Mouse (Mus musculus) v-Abl transformed pro-B cells (cell line): Measurements from ENCODE around the gene Vmn2r3.
"Not testable (repeated sequence)": the region's sequence is repeated elsewhere in the genome, so short reads cannot be mapped to it uniquely, and the experiment has no call there.

ENCODE experiments used
- in situ Hi-C, 2 experiments: fragments of 400-800 bp; cut with MboI; formaldehyde crosslinking; loops; one replicate each; pipeline ENCODE4 v1.15.1; 2025; ENCODE audit not compliant: unreplicated experiment in 2 of 2

Vmn2r3 gene

DNA sequence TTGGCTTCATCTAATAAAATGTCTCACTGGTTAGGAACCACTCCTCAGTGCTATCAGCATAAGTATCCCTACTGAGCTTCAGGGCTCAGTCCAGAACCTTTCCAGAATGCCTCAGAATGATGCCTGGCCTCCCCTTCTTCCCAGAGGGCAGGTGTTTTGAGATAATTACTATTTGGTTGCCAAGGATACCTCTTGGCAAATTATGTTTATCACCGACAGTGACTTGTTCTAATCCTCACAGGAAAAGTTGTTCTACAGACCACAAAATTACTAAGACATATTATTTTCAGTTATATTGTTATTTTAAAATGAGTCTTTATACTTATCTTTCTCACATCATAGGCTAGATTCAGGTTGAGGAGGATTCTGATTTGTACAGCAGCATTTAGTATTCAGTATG lies at the start of gene Vmn2r3:
Gene Vmn2r3, minus strand, starts transcription at position 101 of the 400 bp plus-strand sequence.
- in situ Hi-C loops: no loop called here

DNA sequence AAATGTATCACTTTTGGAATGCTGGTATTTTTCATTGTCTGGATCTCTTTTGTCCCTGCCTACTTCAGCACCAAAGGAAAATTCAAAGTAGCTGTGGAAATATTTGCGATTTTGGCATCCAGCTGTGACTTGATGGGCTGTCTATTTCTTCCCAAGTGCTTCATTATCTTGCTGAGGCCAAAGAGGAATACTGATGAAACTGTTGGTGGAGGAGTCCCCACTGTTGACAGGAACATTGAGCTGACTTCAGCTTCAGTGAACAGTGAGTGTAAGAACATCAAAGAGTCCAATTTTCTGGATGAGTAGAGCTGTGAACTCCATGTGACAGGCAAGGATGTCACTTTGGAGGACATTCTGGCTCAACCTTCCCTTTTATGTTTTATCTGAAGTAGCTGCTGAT lies 43.0 kb upstream of the Vmn2r3 start:
- in situ Hi-C loops: no loop called here

DNA sequence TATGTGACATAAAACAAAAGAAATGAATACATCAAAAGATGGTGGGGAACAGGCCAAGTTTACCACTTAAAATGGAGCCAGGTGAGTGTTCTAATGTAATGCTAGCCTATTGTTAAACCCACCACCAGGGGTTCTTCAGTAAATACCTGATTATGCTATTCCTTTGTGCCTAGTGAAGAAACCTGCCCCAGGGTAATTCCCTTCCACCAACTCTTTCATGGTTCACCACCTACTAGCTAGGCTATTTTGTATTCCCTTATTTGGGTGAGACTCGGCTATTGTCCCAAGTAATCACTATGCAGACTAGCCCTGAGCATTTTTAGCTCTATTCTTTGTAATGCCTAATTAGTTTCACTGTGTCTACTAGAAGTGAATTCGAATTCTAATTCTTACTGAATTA lies 32.3 kb upstream of the Vmn2r3 start:
- in situ Hi-C loops: no loop called here

DNA sequence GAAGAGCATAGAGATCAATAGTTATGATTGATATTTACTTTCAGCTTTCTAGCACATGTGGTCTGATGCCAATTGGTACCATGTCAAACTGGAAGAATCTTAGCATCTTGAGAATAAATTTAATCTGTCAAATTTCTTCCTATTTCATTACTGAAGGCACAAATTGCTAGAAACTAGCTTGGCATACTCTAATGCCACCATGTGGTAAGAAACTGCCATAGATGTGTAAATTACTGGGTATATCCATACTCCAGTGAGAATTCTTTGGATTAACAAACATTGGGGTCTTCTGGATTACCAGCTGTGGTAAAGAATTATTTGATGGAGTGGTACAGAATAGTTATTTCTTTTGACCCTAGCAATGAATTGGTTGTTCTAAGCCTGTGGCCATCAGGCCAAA lies 17.3 kb upstream of the Vmn2r3 start:
- in situ Hi-C loops: no loop called here

DNA sequence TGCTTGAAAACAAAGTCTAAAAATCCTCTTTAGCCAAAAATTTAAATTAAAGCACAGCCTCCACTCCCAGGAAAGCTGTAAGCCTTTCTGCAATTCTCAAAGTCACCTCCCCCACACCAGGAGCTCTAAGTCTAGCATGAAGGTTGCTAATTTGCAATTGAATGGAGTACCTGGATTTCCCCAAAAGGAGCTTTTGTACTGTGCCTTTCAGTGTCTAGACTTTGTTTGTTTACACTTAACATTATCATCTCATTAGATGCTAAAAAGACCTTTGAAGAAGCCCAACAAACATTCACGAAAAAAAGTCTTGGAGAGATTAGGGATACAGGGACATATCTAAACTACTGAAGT lies 23.8 kb downstream of the Vmn2r3 start:
- in situ Hi-C loops: no loop called here

DNA sequence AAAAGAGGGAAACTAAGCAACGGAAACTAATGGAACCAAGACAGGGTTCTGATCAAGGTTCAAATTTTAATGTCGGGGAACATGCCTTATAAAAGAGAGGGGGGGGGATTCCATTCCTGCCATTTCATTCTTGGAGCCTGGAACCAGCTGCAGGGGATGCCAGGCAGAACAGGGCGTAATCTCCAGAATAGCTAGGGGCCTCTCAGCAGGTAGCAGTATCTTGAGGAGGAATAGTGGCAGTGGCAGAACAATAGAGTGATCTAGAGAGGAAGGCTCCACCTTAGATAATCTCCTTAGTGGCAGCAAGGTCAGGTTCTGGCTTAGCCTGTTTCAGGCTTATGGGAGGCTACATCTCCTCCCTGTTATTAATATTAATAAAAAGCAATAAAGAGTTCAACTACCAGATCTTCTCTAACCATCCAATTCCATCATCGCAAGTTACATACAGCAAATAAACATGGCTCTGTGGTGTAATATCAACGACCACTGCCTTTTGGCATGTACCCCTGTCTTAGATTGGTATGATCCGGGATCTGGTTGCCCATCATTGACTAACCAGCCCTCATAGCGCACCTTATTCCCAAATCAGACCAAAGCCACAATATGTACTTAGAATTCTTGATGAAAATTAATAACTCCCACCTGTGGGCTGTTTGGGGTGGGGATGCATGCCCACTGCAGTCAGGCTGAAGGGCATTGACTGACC lies 24.3 kb downstream of the Vmn2r3 start:
- in situ Hi-C loops: not testable (repeated sequence)

DNA sequence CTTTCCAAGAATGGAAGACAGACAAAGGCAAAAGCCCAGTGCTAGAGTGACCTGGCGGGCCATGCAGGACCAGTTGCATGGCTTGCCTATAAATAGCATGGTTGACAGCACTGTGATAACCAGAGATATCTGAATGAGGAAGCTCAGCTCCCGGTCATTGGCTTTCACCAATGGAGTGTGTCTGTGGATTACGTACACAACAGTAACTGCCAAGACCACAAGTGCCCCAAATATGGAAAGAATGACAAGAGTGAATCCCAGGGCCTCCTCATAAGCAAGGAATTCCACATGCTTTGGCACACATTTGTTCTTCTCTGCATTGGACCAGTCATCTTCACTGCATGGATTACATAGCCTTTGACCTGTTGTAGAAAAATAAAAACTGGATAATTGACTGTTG lies 29.9 kb downstream of the Vmn2r3 start:
- in situ Hi-C loops: no loop called here

DNA sequence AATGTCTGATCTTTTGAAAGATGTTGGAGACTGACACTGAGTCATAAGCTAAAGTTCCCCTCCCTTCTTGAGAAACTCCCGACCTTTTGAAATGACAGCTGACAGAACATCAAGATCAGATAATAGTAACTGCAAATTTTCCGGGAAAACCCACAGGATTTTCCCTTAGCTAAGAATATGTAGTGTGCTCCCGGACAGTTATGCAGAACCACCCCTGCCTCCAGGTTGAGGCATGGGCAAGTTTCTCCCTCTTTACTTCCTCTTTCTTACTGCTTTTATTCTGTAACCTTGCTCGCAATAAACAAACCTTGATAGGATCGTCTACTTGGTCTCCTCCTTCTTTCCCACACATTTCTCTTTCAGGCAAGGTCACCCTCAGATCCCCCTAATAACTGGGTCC lies 37.9 kb downstream of the Vmn2r3 start:
- in situ Hi-C loops: no loop called here

DNA sequence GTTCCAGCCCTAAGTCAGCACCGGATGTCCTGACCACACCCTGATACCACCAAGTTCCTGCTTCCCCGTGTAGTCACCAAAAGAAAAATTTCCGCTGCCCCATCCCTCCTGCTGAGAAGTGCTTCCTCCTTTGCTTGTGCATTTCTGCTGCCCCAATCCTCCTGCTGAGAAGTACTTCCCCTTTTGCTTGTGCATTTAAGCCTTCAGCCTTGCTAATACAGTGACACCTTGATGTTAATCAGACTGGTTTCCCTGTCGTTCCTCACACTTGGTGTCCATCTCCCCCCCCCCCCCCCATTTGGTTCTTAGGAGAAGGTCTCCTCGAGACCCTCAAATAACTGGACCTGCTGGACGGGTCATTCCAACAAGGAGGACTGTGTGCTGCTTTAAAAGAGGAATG lies 39.0 kb downstream of the Vmn2r3 start:
- in situ Hi-C loops: not testable (repeated sequence)

DNA sequence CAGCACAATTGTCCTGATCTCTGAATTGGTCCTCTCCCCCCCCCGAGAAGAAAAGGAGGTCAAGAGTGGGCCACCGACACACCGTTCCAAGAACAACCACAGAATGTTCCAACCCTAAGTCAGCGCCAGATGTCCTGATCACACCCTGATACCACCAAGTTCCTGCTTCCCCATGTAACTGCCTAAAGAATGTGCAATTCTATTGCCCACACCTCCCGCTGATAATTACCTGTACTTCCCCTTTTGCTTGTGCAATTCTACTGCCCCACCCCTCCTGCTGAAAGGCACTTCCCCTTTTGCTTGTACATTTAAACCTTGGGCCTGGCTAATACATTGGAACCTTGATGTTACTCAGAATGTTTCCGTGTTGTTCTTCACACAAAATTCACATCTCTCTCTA lies 54.0 kb downstream of the Vmn2r3 start:
- in situ Hi-C loops: not testable (repeated sequence)

DNA sequence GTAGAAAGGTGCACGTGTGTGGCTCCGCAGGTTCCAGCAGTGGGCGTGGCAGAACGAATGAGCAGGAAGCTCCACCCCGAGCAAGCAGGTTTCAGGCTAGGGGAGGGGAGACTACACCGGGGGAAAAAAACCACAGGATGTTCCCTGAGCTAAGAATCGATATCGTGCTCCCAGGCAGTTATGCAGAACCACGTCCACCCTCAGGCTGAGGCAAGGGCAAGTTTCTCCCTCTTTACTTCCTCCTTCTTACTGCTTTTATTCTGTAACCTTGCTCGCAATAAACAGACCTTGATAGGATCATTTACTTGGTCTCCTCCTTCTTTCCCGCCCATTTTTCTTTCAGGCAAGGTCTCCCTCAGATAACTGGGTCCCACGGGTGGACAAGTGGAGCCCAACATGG lies 55.9 kb downstream of the Vmn2r3 start:
- in situ Hi-C loops: not testable (repeated sequence)

DNA sequence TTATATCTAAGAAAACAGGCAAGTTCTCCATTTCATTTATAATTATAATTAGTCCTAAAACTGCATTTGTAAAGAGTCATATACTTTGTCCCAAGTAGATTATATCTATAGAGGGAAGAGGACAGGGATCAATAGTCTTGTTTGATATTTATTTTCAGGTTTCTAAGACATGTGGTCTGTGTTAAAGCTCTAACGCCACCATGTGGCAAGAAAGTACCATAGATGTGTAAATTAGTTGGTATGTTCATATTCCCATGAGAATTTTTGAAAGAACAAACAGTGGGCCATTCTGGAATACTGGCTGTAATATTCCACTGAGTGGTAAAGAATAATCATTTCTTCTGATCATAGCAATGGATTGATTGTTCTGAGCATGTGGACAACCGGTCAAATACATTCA lies 62.3 kb downstream of the Vmn2r3 start:
- in situ Hi-C loops: no loop called here
